Mouse (Mus musculus): ENCODE measurements at regions not wholly inside any gene's neighbourhood (a gene's known extent, or its start where the extent isn't known, plus 50 kb on each side); places are given as distances from the start of the nearest gene placed in this dataset.

DNA sequence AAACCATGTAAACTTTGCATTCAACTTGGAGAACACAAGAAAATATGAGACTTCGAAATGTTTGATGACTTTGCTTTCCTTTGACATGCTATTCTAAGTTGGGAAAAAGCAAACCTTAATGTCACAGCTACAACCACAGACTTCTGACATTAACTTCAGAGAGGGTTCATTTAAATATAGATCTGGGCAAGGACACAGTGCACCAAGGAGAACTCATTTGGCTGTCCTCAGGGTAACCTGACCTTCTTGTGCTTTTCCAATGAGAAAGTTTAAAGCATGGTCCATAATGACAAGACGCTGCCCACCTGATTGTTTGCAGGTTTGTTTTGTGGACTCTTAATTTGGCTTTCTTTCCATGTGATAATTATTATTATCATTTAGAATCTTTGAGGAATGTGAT is 143.1 kb upstream of the Adamts5 start:
- H3K27me3 ChIP-seq (ENCODE audit: insufficient read depth, low read length), result no peaks in the 10 kb centered on the region
- no peaks in the 10 kb centered on the region for H3K36me3 ChIP-seq (ENCODE audit: insufficient read depth, low read length)
- TF ChIP-seq NANOG (IDR thresholded peaks at IDR 0.05; ENCODE audit: borderline replicate concordance, low read length) (no peak), POU5F1 (IDR thresholded peaks at IDR 0.05; ENCODE audit: borderline replicate concordance, low read length) (no peak), CTCF (conservative IDR thresholded peaks at IDR 0.05; ENCODE audit: low read length) (no peak)
- H3K4me1 ChIP-seq (replicated peaks; ENCODE audit: low read depth, low read length), result no peaks in the 10 kb centered on the region
- H3K9me3 ChIP-seq (ENCODE audit: low read length), result no peaks in the 10 kb centered on the region
- H3K4me3 ChIP-seq (replicated peaks; ENCODE audit: low read length), result no peak overlapping the region

DNA sequence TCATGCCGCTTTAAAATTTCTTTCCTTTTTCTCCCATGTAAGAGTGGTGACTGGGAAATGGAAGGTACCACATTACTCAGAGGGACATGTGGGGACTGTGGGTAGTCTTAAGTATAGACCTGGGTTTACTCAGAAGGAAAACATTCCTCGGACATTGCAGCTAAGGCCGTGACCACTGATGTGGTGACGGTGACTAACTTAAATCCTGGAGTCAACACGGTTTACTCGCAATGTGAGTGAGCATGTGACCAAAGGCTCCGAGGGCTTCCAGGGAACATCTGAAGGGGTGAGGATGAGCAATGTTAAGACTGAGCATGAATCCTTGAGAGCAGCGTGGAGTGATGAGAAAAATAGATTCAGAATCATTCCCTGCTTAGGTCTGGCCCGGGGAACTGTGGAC is 133.1 kb upstream of the Adamts5 start:
- TF ChIP-seq CTCF (conservative IDR thresholded peaks at IDR 0.05; ENCODE audit: low read length) (no peak), POU5F1 (IDR thresholded peaks at IDR 0.05; ENCODE audit: borderline replicate concordance, low read length) (no peak)
- no peaks in the 10 kb centered on the region for H3K36me3 ChIP-seq (ENCODE audit: insufficient read depth, low read length)
- no peak overlapping the region for H3K4me3 ChIP-seq (replicated peaks; ENCODE audit: low read length)
- no peaks in the 10 kb centered on the region for H3K4me1 ChIP-seq (replicated peaks; ENCODE audit: low read depth, low read length)
- no peaks in the 10 kb centered on the region for H3K27me3 ChIP-seq (ENCODE audit: insufficient read depth, low read length)
- H3K9me3 ChIP-seq (ENCODE audit: low read length), result no peaks in the 10 kb centered on the region

DNA sequence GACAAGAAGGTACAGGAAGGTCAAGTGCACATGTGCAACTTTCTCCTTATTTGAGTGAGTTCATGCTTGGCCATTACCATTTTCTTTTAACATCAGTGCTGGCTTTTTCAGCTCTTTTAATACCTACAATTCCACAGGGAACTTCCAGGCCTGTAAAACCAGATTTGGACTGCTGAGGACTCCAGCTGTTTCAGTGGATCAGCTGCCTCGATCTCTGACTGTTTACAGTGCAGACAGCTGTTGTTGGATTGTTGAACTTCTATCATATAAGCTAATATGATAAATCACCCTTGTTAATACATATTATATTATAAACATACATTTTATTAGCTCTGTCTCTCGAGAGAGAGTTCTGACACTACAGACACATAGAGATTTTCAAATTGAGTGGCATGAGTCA is 126.1 kb upstream of the Adamts5 start:
- H3K27me3 ChIP-seq (ENCODE audit: insufficient read depth, low read length), result no peaks in the 10 kb centered on the region
- no peaks in the 10 kb centered on the region for H3K36me3 ChIP-seq (ENCODE audit: insufficient read depth, low read length)
- H3K4me3 ChIP-seq (replicated peaks; ENCODE audit: low read length), result no peak overlapping the region
- H3K4me1 ChIP-seq (replicated peaks; ENCODE audit: low read depth, low read length), result no peaks in the 10 kb centered on the region
- H3K9me3 ChIP-seq (ENCODE audit: low read length), result no peaks in the 10 kb centered on the region
- TF ChIP-seq NANOG (IDR thresholded peaks at IDR 0.05; ENCODE audit: borderline replicate concordance, low read length) (no peak), CTCF (conservative IDR thresholded peaks at IDR 0.05; ENCODE audit: low read length) (no peak), POU5F1 (IDR thresholded peaks at IDR 0.05; ENCODE audit: borderline replicate concordance, low read length) (no peak)

DNA sequence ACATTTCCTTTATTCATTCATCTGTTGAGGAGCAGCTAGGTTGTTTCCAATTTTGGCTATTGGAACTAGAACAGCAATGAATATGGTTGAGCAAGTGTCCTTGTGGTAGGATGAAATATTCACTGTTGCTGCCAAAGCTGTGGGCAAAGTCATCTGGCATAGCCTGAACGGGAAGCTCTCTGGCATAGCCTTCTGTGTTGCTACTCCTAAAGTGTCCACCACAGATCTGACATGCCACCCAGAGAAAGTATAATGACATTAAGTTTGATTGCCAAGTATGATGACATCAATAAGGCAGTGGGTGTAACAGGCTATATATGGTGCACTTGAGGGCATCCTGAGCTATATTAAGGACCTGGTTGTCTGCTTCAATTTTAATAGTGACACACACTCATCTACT is 113.7 kb upstream of the Adamts5 start:
- H3K27me3 ChIP-seq (ENCODE audit: insufficient read depth, low read length), result no peaks in the 10 kb centered on the region
- no peaks in the 10 kb centered on the region for H3K4me1 ChIP-seq (replicated peaks; ENCODE audit: low read depth, low read length)
- TF ChIP-seq POU5F1 (IDR thresholded peaks at IDR 0.05; ENCODE audit: borderline replicate concordance, low read length) (no peak), NANOG (IDR thresholded peaks at IDR 0.05; ENCODE audit: borderline replicate concordance, low read length) (no peak), CTCF (conservative IDR thresholded peaks at IDR 0.05; ENCODE audit: low read length) (no peak)
- H3K9me3 ChIP-seq (ENCODE audit: low read length), result no peaks in the 10 kb centered on the region
- H3K4me3 ChIP-seq (replicated peaks; ENCODE audit: low read length), result no peak overlapping the region
- H3K36me3 ChIP-seq (ENCODE audit: insufficient read depth, low read length), result no peaks in the 10 kb centered on the region

DNA sequence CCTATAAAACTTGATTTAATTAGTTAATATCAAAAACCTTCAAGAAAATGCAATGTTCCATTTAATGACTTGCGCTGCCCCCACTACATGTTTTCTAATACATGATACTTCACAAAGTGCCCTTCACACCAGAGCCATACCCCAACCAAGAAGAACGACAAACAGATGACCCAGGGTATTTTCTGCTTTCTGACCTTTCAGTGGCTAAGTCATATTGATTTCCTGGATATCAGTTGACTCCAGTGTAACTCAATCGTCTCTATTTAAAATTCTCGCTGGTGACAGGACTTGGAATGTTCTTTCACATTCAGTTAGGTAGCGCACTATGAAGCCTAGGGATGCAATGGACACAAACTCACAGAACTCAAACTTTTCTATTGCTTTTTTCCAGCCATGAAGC is 109.4 kb upstream of the Adamts5 start:
- H3K9me3 ChIP-seq (ENCODE audit: low read length), result no peaks in the 10 kb centered on the region
- H3K27me3 ChIP-seq (ENCODE audit: insufficient read depth, low read length), result no peaks in the 10 kb centered on the region
- TF ChIP-seq NANOG (IDR thresholded peaks at IDR 0.05; ENCODE audit: borderline replicate concordance, low read length) (no peak), CTCF (conservative IDR thresholded peaks at IDR 0.05; ENCODE audit: low read length) (no peak), POU5F1 (IDR thresholded peaks at IDR 0.05; ENCODE audit: borderline replicate concordance, low read length) (no peak)
- no peaks in the 10 kb centered on the region for H3K4me1 ChIP-seq (replicated peaks; ENCODE audit: low read depth, low read length)
- H3K4me3 ChIP-seq (replicated peaks; ENCODE audit: low read length), result no peak overlapping the region
- H3K36me3 ChIP-seq (ENCODE audit: insufficient read depth, low read length), result no peaks in the 10 kb centered on the region

DNA sequence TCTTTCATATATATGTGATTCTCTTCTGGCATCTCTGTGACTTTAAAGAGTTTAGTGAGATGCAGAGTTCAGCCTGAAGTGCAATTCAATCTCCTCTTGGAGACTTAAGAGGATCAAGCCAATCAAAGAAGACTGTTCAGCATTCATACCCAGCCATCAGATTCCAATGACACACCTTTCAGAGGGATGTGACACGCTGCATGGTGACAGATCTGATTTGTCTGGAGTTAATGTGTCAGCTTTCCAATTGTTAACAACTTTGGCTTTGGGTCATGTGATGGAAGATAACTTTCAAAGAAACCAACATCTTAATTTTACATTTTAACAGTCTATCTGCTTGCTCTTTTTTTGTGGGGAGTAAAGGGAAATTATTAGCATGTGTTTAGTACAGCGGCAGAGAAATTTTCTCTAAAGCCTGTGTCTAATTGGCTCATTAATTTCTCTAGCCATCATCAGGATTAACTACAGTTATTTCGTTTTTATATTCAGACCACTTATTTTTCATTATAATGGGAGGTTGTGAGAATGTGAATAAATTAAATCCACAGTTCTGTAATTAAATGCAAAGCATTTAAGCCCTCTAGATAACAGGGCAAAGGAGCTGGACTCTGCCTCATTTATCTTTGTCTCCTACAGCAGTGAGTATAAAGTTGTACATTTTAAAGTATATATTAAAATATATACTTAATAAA is 108.2 kb upstream of the Adamts5 start:
- Histone ChIP-seq H3K4me3 (replicated peaks; ENCODE audit: low read length) (no peak overlapping the region), H3K4me1 (replicated peaks; ENCODE audit: low read depth, low read length) (no peaks in the 10 kb centered on the region), H3K36me3 (ENCODE audit: insufficient read depth, low read length) (no peaks in the 10 kb centered on the region), H3K27me3 (ENCODE audit: insufficient read depth, low read length) (no peaks in the 10 kb centered on the region), H3K9me3 (ENCODE audit: low read length) (peaks cover 4% of the 10 kb centered on the region; the same call in 1 of the 2 replicates)
- TF ChIP-seq NANOG (IDR thresholded peaks at IDR 0.05; ENCODE audit: borderline replicate concordance, low read length), result no peak
- no peak for TF ChIP-seq CTCF (conservative IDR thresholded peaks at IDR 0.05; ENCODE audit: low read length)
- TF ChIP-seq POU5F1 (IDR thresholded peaks at IDR 0.05; ENCODE audit: borderline replicate concordance, low read length), result no peak

DNA sequence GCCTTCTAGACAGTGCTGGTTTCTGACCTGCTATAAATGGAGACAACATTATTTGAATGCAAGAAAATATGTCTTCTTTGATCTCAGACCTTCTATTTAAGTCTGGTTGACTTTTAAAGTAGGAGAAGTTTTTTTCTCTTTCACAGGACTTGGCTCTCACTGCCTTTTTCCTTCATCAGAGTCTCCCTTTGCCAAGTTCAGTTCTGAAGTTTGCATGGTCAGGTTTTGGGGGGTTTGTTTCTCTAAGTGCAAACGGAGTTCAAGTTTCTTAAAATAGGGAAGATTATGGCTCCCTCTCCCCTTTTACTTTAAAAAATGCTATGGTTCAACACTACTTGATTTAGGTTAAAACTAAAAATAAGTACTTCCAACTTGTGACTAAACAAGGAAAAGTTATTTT is 106.2 kb upstream of the Adamts5 start:
- H3K36me3 ChIP-seq (ENCODE audit: insufficient read depth, low read length), result no peaks in the 10 kb centered on the region
- H3K9me3 ChIP-seq (ENCODE audit: low read length), result peaks cover 4% of the 10 kb centered on the region; the same call in 1 of the 2 replicates
- TF ChIP-seq CTCF (conservative IDR thresholded peaks at IDR 0.05; ENCODE audit: low read length) (no peak), POU5F1 (IDR thresholded peaks at IDR 0.05; ENCODE audit: borderline replicate concordance, low read length) (no peak), NANOG (IDR thresholded peaks at IDR 0.05; ENCODE audit: borderline replicate concordance, low read length) (no peak)
- H3K27me3 ChIP-seq (ENCODE audit: insufficient read depth, low read length), result no peaks in the 10 kb centered on the region
- H3K4me3 ChIP-seq (replicated peaks; ENCODE audit: low read length), result no peak overlapping the region
- no peaks in the 10 kb centered on the region for H3K4me1 ChIP-seq (replicated peaks; ENCODE audit: low read depth, low read length)

DNA sequence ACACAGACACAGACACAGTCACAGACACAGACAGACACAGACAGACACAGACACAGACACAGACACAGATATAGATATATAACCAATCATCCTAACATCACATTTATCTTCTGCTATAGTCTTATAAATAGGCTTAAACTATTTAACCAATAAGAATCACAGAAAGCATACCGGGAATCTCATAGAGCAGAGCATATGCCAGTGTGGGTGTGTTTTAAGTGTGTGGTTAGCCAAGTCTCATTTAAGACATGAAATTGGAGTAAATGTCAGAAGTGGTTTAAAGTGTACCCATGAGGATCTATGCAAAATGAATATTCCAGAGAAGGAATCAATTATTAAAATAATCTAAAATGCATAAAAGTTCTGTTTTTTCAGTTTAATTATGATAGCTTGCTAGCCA is 99.2 kb upstream of the Adamts5 start:
- no peaks in the 10 kb centered on the region for H3K27me3 ChIP-seq (ENCODE audit: insufficient read depth, low read length)
- H3K4me3 ChIP-seq (replicated peaks; ENCODE audit: low read length), result no peak overlapping the region
- no peak for TF ChIP-seq CTCF (conservative IDR thresholded peaks at IDR 0.05; ENCODE audit: low read length)
- TF ChIP-seq POU5F1 (IDR thresholded peaks at IDR 0.05; ENCODE audit: borderline replicate concordance, low read length), result no peak
- TF ChIP-seq NANOG (IDR thresholded peaks at IDR 0.05; ENCODE audit: borderline replicate concordance, low read length), result no peak
- peaks cover 4% of the 10 kb centered on the region; the same call in 1 of the 2 replicates for H3K9me3 ChIP-seq (ENCODE audit: low read length)
- H3K36me3 ChIP-seq (ENCODE audit: insufficient read depth, low read length), result no peaks in the 10 kb centered on the region
- H3K4me1 ChIP-seq (replicated peaks; ENCODE audit: low read depth, low read length), result no peaks in the 10 kb centered on the region

DNA sequence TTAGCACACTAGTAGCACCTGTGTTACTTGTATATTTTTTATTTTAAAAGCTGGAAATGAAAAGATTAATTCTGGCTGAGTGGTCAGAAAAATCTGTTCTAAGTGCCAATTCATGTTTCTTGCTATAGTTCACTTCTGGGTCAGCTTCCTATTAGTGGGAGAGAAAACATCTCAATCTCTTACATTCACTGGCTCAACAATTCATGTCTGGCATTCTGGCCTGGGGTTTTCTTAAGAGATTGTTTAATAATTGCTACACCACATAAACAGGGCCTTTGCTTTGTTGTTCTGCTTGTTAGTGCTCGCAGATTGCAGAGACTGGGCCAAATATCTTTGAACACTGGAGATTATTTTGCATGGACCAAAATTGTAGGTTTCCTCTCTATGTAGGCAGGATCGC is 84.2 kb upstream of the Adamts5 start:
- Histone ChIP-seq H3K9me3 (ENCODE audit: low read length) (no peaks in the 10 kb centered on the region), H3K4me3 (replicated peaks; ENCODE audit: low read length) (no peak overlapping the region), H3K27me3 (ENCODE audit: insufficient read depth, low read length) (no peaks in the 10 kb centered on the region), H3K36me3 (ENCODE audit: insufficient read depth, low read length) (no peaks in the 10 kb centered on the region), H3K4me1 (replicated peaks; ENCODE audit: low read depth, low read length) (no peaks in the 10 kb centered on the region)
- TF ChIP-seq CTCF (conservative IDR thresholded peaks at IDR 0.05; ENCODE audit: low read length), result no peak
- TF ChIP-seq POU5F1 (IDR thresholded peaks at IDR 0.05; ENCODE audit: borderline replicate concordance, low read length), result no peak
- TF ChIP-seq NANOG (IDR thresholded peaks at IDR 0.05; ENCODE audit: borderline replicate concordance, low read length), result no peak

All from E14TG2a.4 (cell line).